Mouse (Mus musculus) neural tube, embryonic 11.5 days (tissue): ENCODE data around the gene 2900026A02Rik. TPM values are rescaled to one million over a fixed set of nuclear protein-coding genes. Genes with fewer than 3 reads are reported as not detected.

Source experiments
- ATAC-seq: fragments of 200-750 bp; cut with Nextera tagmentation; 2 replicates; pipeline ENCODE4 v1.8.0; 2017; ENCODE audit warnings: moderate number of reproducible peaks, mild to moderate bottlenecking, moderate TSS enrichment, moderate library complexity; ENCODE audit not compliant: insufficient read depth, low FRiP score, low TSS enrichment
- DNase-seq: peaks from one replicate; pipeline ENCODE4 v3.0.0-alpha.2; 2015; ENCODE audit warnings: low spot score
- H3K27ac ChIP-seq: fragments of 300-500 bp; sonication (generic); 2 replicates; pipeline ENCODE4 v1.5.1; 2014; ENCODE audit warnings: low read depth, mild to moderate bottlenecking, low read length
- H3K27me3 ChIP-seq: fragments of 300-500 bp; sonication (generic); 2 replicates; pipeline ENCODE4 v1.6.1; 2014; ENCODE audit warnings: mild to moderate bottlenecking, low read length, mixed read lengths; ENCODE audit not compliant: control insufficient read depth, insufficient read depth
- H3K36me3 ChIP-seq: fragments of 300-500 bp; sonication (generic); 2 replicates; pipeline ENCODE4 v1.6.1; 2014; ENCODE audit warnings: mild to moderate bottlenecking, low read length, moderate library complexity, mixed read lengths; ENCODE audit not compliant: control insufficient read depth, insufficient read depth
- H3K4me1 ChIP-seq: fragments of 300-500 bp; sonication (generic); 2 replicates; pipeline ENCODE4 v1.6.1; 2014; ENCODE audit warnings: low read length, mixed read lengths; ENCODE audit not compliant: control insufficient read depth, insufficient read depth
- H3K4me2 ChIP-seq: fragments of 300-500 bp; sonication (generic); 2 replicates; pipeline ENCODE4 v1.6.1; 2014; ENCODE audit warnings: low read depth, mild to moderate bottlenecking, moderate library complexity
- H3K4me3 ChIP-seq: fragments of 300-500 bp; sonication (generic); 2 replicates; pipeline ENCODE4 v1.5.1; 2014; ENCODE audit warnings: low read depth, low read length
- H3K9ac ChIP-seq: fragments of 300-500 bp; sonication (generic); 2 replicates; pipeline ENCODE4 v1.6.1; 2014; ENCODE audit warnings: mild to moderate bottlenecking, low read length
- H3K9me3 ChIP-seq: fragments of 300-500 bp; sonication (generic); 2 replicates; pipeline ENCODE4 v1.6.1; 2016; ENCODE audit warnings: low read length; ENCODE audit not compliant: control insufficient read depth
- WGBS: fragments of 180-500 bp; shearing (Covaris S2); extraction: QIAGEN DNeasy Blood & Tissue Kit; methylation state at CpG from one replicate; pipeline ENCODE4 v1.1.7; 2014; 5-methylcytosine and 5-hydroxymethylcytosine counted together
- polyA plus RNA-seq: library from polyadenylated mRNA; unstranded; fragments of >200 nt; fragmentation: Nextera tagmentation; extraction: Ambion mirVana; gene quantifications from 2 replicates; pipeline ENCODE4 v1.2.1, GENCODE M21; 2014

2900026A02Rik gene
- polyA plus RNA-seq, 1 experiment from 2014 or later = 1.3 TPM

- H3K36me3 ChIP-seq = no peaks in the 10 kb centered on the region
- ATAC-seq (no peak), DNase-seq (no peak)
- H3K27ac ChIP-seq = no peak overlapping the region
- peaks cover 25% of the 10 kb centered on the region for H3K4me1 ChIP-seq
- no peaks in the 10 kb centered on the region for H3K9me3 ChIP-seq
- H3K4me2 ChIP-seq = no peak overlapping the region
- peaks cover 25% of the 10 kb centered on the region for H3K27me3 ChIP-seq
- no peak overlapping the region for H3K4me3 ChIP-seq
- WGBS = 46% methylated on average over 10 of the region's 10 CpGs
- no peak overlapping the region for H3K9ac ChIP-seq
Observed at GRCm38 (mm10) chr5:113135513-113135912, 85.5 kb downstream of the 2900026A02Rik start.

- H3K4me1 ChIP-seq = peaks cover 25% of the 10 kb centered on the region
- H3K4me3 ChIP-seq = no peak overlapping the region
- H3K9me3 ChIP-seq = no peaks in the 10 kb centered on the region
- no peak overlapping the region for H3K4me2 ChIP-seq
- WGBS = 93% methylated on average over 19 of the region's 19 CpGs
- H3K9ac ChIP-seq = no peak overlapping the region
- H3K36me3 ChIP-seq = no peaks in the 10 kb centered on the region
- no peak for ATAC-seq
- H3K27me3 ChIP-seq = peaks cover 21% of the 10 kb centered on the region
- DNase-seq = no peak
- H3K27ac ChIP-seq = peak overlapping the region; percentile 87
Observed at GRCm38 (mm10) chr5:113133722-113134710, 87.0 kb downstream of the 2900026A02Rik start.

- WGBS = 19% methylated on average over 9 of the region's 9 CpGs
- Histone ChIP-seq H3K36me3 (no peaks in the 10 kb centered on the region), H3K4me1 (peaks cover 16% of the 10 kb centered on the region), H3K4me3 (no peak overlapping the region), H3K9ac (peak overlapping the region; percentile 56), H3K27me3 (peaks cover 12% of the 10 kb centered on the region), H3K4me2 (no peak overlapping the region), H3K9me3 (no peaks in the 10 kb centered on the region), H3K27ac (peak overlapping the region; percentile 87)
- DNase-seq (peak; percentile 77), ATAC-seq (peak; percentile 77; the same call in 1 of the 2 replicates)
Observed at GRCm38 (mm10) chr5:113133080-113133491, 88.0 kb downstream of the 2900026A02Rik start.

GRCm38 (mm10) chr5:113132635-113133041 is 88.4 kb downstream of the 2900026A02Rik start:
- peak overlapping the region; percentile 56 for H3K9ac ChIP-seq
- DNase-seq = no peak
- H3K4me2 ChIP-seq = no peak overlapping the region

GRCm38 (mm10) chr5:113128426-113128825 is 92.6 kb downstream of the 2900026A02Rik start:
- H3K36me3 ChIP-seq = no peaks in the 10 kb centered on the region
- no peaks in the 10 kb centered on the region for H3K9me3 ChIP-seq
- DNase-seq (no peak), ATAC-seq (no peak)
- no peak overlapping the region for H3K9ac ChIP-seq
- H3K27me3 ChIP-seq = no peaks in the 10 kb centered on the region
- no peak overlapping the region for H3K4me2 ChIP-seq
- peaks cover 9% of the 10 kb centered on the region for H3K4me1 ChIP-seq
- 75% methylated on average over 4 of the region's 4 CpGs for WGBS
- no peak overlapping the region for H3K4me3 ChIP-seq
- no peak overlapping the region for H3K27ac ChIP-seq

More at GRCm38 (mm10) chr5:113132635-113133041, 88.4 kb downstream of the 2900026A02Rik start:
- H3K36me3 ChIP-seq = no peaks in the 10 kb centered on the region
- no peaks in the 10 kb centered on the region for H3K9me3 ChIP-seq
- H3K4me1 ChIP-seq = peaks cover 12% of the 10 kb centered on the region
- WGBS = 40% methylated on average over 13 of the region's 13 CpGs
- ATAC-seq = no peak
- peak overlapping the region; percentile 87 for H3K27ac ChIP-seq
- H3K27me3 ChIP-seq = peaks cover 8% of the 10 kb centered on the region
- no peak overlapping the region for H3K4me3 ChIP-seq

GRCm38 (mm10) chr5:113126476-113126875 is 94.6 kb downstream of the 2900026A02Rik start:
- H3K4me1 ChIP-seq = no peaks in the 10 kb centered on the region
- WGBS = 91% methylated on average over 12 of the region's 12 CpGs

GRCm38 (mm10) chr5:113123693-113124092 is 97.3 kb downstream of the 2900026A02Rik start:
- Histone ChIP-seq H3K9me3 (no peaks in the 10 kb centered on the region), H3K27me3 (no peaks in the 10 kb centered on the region), H3K36me3 (no peaks in the 10 kb centered on the region), H3K4me1 (0 out of 2 replicates have a peak, but pooled peaks cover 5% of the 10 kb centered on the region), H3K27ac (no peak overlapping the region), H3K4me2 (no peak overlapping the region), H3K9ac (no peak overlapping the region), H3K4me3 (no peak overlapping the region)
- 64% methylated on average over 10 of the region's 10 CpGs for WGBS
- ATAC-seq (no peak), DNase-seq (no peak)

More at GRCm38 (mm10) chr5:113126476-113126875, 94.6 kb downstream of the 2900026A02Rik start:
- no peak overlapping the region for H3K4me3 ChIP-seq
- H3K9me3 ChIP-seq = no peaks in the 10 kb centered on the region
- no peak overlapping the region for H3K27ac ChIP-seq
- no peak for ATAC-seq
- no peak for DNase-seq
- no peak overlapping the region for H3K9ac ChIP-seq
- H3K36me3 ChIP-seq = no peaks in the 10 kb centered on the region
- H3K27me3 ChIP-seq = no peaks in the 10 kb centered on the region
- H3K4me2 ChIP-seq = no peak overlapping the region

- 0 out of 2 replicates have a peak, but pooled peaks cover 5% of the 10 kb centered on the region for H3K4me1 ChIP-seq
- no peak overlapping the region for H3K9ac ChIP-seq
- H3K9me3 ChIP-seq = no peaks in the 10 kb centered on the region
- H3K27ac ChIP-seq = no peak overlapping the region
- no peak overlapping the region for H3K4me3 ChIP-seq
- ATAC-seq = no peak
- H3K27me3 ChIP-seq = no peaks in the 10 kb centered on the region
- no peak overlapping the region for H3K4me2 ChIP-seq
- no peaks in the 10 kb centered on the region for H3K36me3 ChIP-seq
- 32% methylated on average over 12 of the region's 12 CpGs for WGBS
- DNase-seq = no peak
Observed at GRCm38 (mm10) chr5:113122326-113123054, 98.5 kb downstream of the 2900026A02Rik start.
